Mouse (Mus musculus): ENCODE data around the gene Bloc1s4.

The Bloc1s4 gene

GRCm38 (mm10) chr5:36742126-36742848 is 6.2 kb downstream of the Bloc1s4 start:
- peak in 1 of 2 experiments; percentile 91 for DNase-seq (ENCODE audit: low spot score in 2 of 2)

DNA sequence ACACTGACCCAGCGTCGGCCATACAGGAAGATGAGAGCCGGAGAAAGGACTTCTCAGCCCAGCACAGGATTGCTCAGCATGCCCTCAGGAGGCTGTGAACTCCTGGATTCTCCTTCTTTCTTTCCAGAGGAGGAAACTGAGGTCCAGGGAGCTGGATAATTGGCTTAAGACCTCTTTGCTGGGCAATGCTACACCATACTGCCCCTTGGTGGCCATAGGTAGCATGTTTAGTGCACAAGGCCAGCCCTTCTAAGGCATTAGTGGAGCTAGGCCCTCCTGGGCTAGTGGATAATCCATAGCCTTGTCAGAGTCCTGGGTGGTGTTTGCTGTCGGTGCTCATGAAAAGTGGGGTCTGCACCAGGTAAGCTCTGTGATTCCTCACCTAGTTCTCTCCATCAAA is 8.6 kb downstream of the Bloc1s4 start:
- peak in 1 of 2 experiments; percentile 51 for DNase-seq (ENCODE audit: low spot score in 2 of 2)

DNA sequence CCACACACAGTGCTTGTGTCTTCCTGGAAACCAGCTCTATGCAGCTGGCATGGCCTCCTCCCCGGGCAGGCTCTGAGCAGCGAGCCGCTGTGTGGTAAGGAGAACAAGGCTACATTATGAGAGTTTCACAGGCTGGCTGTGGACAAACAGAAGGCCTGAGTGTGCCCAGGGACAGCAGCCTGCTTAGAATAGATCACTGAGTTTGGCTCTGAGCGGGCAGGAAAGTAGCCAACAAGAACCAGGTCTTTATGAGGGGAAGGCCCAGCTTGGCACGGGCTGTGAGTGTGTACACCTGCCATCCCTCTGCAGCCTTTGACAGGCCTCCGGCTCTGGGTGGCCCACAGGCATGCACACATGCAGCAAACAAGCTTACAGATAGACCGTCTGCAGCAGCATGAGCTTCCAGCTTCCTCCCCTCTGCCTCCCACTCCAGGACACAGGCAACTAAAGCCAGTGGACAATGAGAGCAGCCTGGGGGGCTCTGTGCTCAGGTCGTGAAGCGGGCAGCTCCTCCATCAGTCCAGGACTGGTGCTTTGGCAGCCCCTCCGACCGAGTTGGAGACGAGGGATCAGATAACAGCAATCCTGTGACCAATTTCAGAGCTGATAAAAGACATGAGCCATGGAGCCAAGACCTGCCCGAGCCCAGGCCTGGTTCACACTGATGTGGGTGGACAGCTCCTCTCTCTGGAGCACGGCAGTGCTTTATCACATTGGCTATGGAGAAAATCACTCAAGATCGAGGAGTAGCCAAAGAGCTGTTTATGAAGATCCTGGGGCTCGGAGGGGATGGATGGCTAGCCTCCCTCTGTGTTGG is 9.4 kb downstream of the Bloc1s4 start:
- DNase-seq (ENCODE audit: low spot score in 2 of 2) = peak; percentile 56 to 76

DNA sequence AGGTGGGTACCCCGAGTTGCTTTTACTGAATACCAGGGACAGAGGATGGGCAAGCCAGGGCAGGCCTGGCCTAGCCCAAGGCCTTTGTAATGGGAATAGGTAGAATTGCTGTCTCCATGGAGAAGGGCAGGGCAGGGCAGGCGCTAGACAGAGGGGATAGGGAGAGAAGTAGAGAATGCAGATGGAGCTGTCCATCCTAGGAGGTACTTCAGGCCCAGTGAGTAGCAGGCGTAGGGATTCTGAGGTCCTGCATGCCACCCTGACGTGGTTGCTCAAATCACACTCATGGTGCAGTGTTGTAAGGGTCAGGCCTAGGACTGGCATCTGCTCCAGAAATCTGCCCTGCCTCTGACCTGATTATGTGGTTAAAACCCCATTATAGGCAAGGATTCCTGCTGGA is 10.7 kb downstream of the Bloc1s4 start:
- no peak for DNase-seq (ENCODE audit: low spot score in 2 of 2)

- no peak for DNase-seq (ENCODE audit: low spot score in 2 of 2)
Observed at GRCm38 (mm10) chr5:36736009-36736408, 12.4 kb downstream of the Bloc1s4 start.

- DNase-seq (ENCODE audit: low spot score in 2 of 2) = no peak
Observed at GRCm38 (mm10) chr5:36735106-36735505, 13.3 kb downstream of the Bloc1s4 start.

GRCm38 (mm10) chr5:36733405-36733804 is 15.0 kb downstream of the Bloc1s4 start:
- no peak for DNase-seq (ENCODE audit: low spot score in 2 of 2)

- no peak for DNase-seq (ENCODE audit: low spot score in 2 of 2)
Observed at GRCm38 (mm10) chr5:36731901-36732652, 16.4 kb downstream of the Bloc1s4 start.

DNA sequence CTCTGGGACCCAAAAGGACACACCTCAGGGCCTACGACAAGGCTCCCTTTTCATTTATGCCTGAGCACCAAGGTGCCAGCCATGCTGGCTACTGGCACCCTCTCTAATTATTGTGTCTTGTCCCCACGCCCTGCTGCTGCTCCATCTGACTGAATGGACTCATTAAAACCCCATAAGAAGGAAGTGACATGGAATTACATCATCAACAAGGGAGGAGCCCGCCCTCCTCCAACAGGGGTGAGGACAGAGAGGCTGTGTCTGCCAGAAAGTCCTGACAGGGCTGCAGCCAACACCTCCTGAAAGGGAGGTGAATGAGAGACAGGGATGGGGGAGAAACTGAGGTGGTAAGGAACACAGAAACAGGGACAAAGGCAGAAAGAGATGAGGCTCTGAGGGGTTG is 17.8 kb downstream of the Bloc1s4 start:
- DNase-seq (ENCODE audit: low spot score in 2 of 2) = no peak

- DNase-seq (ENCODE audit: low spot score in 2 of 2) = no peak
Observed at GRCm38 (mm10) chr5:36729923-36730322, 18.5 kb downstream of the Bloc1s4 start.

DNA sequence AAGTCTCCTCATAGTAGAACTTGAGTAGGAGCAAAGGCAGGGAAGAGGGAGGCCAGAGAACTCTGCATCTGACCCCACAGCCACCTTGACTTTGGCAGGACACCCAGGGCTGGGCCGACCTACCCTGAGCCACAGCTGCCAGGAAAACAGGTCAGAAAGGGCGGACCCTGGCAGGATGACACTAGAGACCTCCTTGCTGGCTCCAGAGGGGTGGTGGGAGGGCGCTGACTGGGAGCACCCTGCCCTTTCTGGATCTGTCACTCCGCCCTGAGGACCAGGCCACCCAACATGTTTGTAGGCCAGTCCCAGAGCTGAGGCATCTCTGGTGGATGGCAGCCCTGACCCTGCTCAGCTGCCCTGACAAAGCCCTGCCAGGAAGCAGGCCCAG is 19.4 kb downstream of the Bloc1s4 start:
- DNase-seq (ENCODE audit: low spot score in 2 of 2) = no peak

DNA sequence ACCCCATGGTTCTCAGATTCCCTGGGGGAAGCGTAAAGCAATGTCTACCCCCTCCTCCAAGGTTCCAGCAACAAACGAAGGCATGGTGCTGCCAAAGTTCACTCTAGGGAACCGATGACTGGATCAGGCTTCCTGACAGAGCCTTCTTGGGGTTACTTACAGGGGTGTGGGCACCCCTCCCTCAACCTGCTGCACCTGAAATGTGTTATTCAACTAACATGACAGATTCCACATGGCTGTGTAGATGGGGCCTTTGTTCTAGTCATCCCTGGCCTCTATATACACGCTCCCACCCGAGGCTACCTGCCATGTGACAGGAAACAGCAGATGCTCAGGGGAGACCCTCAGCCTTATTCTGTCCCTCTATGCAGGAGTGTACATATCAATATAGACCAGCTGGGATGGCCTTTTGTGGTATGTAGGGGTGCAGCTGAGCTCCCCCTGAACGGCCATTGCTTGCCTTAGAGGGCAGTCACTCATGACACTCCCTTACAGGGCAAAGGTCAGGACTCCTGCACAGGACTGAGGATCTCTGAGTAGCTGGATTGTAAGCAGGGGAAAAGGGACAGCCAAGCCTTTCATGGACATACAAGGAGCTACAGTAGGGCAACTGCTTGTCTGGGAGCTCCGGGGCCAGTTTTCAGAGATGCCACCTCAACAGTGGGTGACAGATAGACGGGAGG is 19.9 kb downstream of the Bloc1s4 start:
- no peak for DNase-seq (ENCODE audit: low spot score in 2 of 2)

GRCm38 (mm10) chr5:36727776-36728175 is 20.7 kb downstream of the Bloc1s4 start:
- DNase-seq (ENCODE audit: low spot score in 2 of 2) = no peak

DNA sequence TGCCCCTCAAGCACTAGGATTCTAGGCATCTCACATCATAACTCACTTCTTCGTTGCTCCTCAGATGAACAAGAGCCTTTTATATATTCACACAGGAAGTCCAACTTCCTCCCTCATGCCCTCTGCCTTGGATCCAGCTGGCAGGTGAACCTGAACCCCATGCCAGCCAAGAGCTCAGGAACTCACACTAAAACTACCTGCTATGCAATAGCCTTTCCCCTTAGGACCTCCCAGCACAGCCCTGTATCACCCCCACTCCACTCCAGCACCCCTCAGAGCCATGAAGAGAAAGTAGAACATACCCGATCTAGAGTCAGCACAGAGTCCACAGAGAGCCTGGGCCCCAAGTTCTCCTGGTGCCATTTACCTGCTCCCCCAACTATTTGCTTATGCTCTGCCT is 21.3 kb downstream of the Bloc1s4 start:
- DNase-seq (ENCODE audit: low spot score in 2 of 2) = no peak

- DNase-seq (ENCODE audit: low spot score in 2 of 2) = no peak
Observed at GRCm38 (mm10) chr5:36726387-36726801, 22.1 kb downstream of the Bloc1s4 start.

DNA sequence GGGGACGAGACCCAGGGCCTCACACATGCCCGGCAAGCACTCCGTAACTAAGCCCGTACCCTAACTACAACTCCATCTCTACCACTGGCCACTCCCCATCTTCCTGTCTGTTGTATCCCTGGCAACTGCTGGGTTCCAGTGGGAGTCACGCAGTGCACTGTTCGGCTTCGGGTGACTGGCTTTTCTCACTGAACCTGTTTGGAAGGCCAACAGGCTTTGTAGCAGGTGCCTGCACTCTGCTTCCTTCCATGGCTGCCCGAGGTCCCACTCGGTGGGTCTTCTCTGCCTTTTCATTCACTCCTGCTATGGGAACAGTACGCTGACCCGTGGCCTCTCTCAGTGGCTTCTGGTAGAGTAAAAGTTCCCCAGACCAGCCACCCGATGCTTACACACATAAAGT is 22.6 kb downstream of the Bloc1s4 start:
- no peak for DNase-seq (ENCODE audit: low spot score in 2 of 2)

DNA sequence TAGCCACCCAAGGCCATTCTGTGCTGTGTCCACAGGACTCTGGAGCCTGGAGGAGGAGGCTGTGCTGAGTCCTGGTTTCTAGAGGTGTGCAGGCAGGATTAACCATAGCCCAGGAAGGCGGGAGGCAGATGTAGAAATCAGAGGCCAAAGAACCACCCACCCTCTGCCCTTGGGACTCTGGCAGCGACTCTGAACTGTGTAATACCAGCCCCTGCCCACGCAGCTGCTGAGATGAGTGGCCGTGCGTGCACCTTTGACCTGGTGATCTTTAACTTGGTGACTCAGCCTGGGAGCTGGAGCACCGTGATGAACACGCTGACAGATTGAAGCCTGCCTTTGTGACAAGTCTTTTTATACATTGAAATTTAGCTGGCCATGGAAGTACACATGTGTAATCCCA is 24.2 kb downstream of the Bloc1s4 start:
- no peak for DNase-seq (ENCODE audit: low spot score in 2 of 2)

DNA sequence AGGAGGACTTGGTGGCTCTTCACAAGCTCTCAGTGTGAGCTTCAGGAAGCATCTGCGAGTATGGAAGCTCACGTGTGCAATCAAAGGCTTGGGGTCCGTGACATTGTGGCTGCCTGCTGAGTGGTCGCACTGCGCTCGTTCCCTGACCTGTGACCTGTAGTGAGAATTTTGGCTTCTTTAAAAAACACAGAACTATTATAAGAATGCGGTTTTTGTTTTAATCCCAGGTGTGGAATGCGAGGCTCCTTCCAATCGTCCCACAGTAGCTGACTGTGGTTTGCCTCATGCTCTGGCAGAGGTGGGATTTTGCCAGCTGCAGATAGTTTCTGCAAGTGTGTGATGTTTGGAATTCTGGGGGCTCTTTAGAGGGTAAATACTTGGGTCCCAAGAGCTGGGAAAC is 25.1 kb downstream of the Bloc1s4 start:
- DNase-seq (ENCODE audit: low spot score in 2 of 2) = no peak

GRCm38 (mm10) chr5:36722415-36722856 is 26.0 kb downstream of the Bloc1s4 start:
- DNase-seq (ENCODE audit: low spot score in 2 of 2) = no peak

- DNase-seq (ENCODE audit: low spot score in 2 of 2) = no peak
Observed at GRCm38 (mm10) chr5:36720710-36721375, 27.6 kb downstream of the Bloc1s4 start.

GRCm38 (mm10) chr5:36720219-36720618 is 28.2 kb downstream of the Bloc1s4 start:
- no peak for DNase-seq (ENCODE audit: low spot score in 2 of 2)
